Mouse (Mus musculus): ENCODE results near the gene Phf21b. TPM values are rescaled to one million over a fixed set of nuclear protein-coding genes. Genes with fewer than 3 reads are reported as not detected.

Gene Phf21b
- polyA plus RNA-seq, 1 experiment: 0.18 TPM

DNA sequence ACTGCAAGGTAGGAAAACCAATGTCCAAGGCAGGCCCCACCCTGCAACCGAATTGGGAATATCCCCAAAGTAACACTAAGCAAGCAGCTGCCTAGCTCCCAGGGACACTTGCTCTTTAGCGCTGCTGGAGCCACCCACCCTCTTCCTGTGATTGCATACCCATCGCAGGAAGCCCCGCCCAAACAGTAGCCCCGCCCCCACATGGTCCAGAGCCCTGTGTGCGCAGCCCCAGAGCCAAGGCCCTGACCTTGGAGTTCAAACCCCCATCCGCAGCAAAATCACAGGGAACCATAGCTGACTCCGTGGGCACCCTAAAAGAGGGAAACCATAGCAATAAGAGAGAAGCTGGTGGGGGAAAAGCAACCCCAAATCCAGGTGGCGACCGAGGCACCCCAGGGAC is 89.2 kb downstream of the Phf21b start:
- H3K4me3 ChIP-seq: no peak overlapping the region
- H3ac ChIP-seq (ENCODE audit: control insufficient read depth, insufficient read length): no peak overlapping the region
- no peak overlapping the region for H3K4me2 ChIP-seq (ENCODE audit: low read depth)
- H3K36me3 ChIP-seq (ENCODE audit: control insufficient read depth, insufficient read depth): no peaks in the 10 kb centered on the region
- TF ChIP-seq CEBPB (IDR thresholded peaks at IDR 0.05; ENCODE audit: insufficient read depth, poor library complexity, severe bottlenecking) (no peak), MYOG (IDR thresholded peaks at IDR 0.05; ENCODE audit: control insufficient read depth in 1 of 3, insufficient read depth in 1 of 3, insufficient read length in 2 of 3, low read depth in 2 of 3) (no peak), POLR2A (IDR thresholded peaks at IDR 0.05; ENCODE audit: insufficient read length, low read depth) (no peak), USF1 (IDR thresholded peaks at IDR 0.05; ENCODE audit: low read depth) (no peak), MAX (IDR thresholded peaks at IDR 0.05; ENCODE audit: low read depth) (no peak), REST (IDR thresholded peaks at IDR 0.05; ENCODE audit: insufficient read depth, insufficient read length) (no peak), MYOD1 (IDR thresholded peaks at IDR 0.05; ENCODE audit: control insufficient read depth in 1 of 3, insufficient read length in 2 of 3, low read depth in 2 of 3) (no peak), SRF (IDR thresholded peaks at IDR 0.05; ENCODE audit: control insufficient read depth, insufficient read length, low read depth) (no peak), TCF12 (IDR thresholded peaks at IDR 0.05; ENCODE audit: insufficient read depth, poor library complexity, severe bottlenecking) (no peak), E2F4 (IDR thresholded peaks at IDR 0.05; ENCODE audit: insufficient read depth) (no peak), TCF3 (IDR thresholded peaks at IDR 0.05; ENCODE audit: insufficient read length, low read depth) (no peak), POLR2AphosphoS2 (IDR thresholded peaks at IDR 0.05; ENCODE audit: insufficient read length, low read depth) (no peak)
- no peaks in the 10 kb centered on the region for H3K79me2 ChIP-seq (ENCODE audit: control insufficient read depth, insufficient read depth)
- H3K27me3 ChIP-seq (ENCODE audit: control insufficient read depth, insufficient read depth, insufficient read length): peaks cover 13% of the 10 kb centered on the region

DNA sequence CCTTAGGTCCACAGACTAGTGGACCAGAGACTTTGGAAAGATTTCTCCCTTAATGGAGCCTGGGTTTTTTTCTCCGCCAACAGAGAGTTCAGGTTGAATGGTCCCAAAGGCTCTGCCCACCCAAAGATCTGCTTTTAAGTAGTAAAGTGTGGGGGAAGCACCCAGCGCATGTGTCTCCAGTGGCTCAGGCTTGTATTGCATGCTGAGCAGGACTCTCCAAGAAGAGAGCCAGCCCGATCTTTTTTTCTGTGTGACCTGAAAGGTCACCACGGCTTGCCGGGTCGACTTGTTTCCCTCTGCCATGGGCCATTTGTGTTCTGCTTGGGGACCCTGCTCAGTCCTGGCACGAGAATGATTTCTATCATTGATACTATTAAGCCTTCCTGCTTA is 92.4 kb downstream of the Phf21b start:
- H3K79me2 ChIP-seq (ENCODE audit: control insufficient read depth, insufficient read depth): no peaks in the 10 kb centered on the region
- H3K36me3 ChIP-seq (ENCODE audit: control insufficient read depth, insufficient read depth): no peaks in the 10 kb centered on the region
- peaks cover 33% of the 10 kb centered on the region for H3K27me3 ChIP-seq (ENCODE audit: control insufficient read depth, insufficient read depth, insufficient read length)
- no peak overlapping the region for H3K4me2 ChIP-seq (ENCODE audit: low read depth)
- TF ChIP-seq POLR2A (IDR thresholded peaks at IDR 0.05; ENCODE audit: insufficient read length, low read depth) (no peak), USF1 (IDR thresholded peaks at IDR 0.05; ENCODE audit: low read depth) (no peak)
- H3ac ChIP-seq (ENCODE audit: control insufficient read depth, insufficient read length): no peak overlapping the region
- no peak overlapping the region for H3K4me3 ChIP-seq

DNA sequence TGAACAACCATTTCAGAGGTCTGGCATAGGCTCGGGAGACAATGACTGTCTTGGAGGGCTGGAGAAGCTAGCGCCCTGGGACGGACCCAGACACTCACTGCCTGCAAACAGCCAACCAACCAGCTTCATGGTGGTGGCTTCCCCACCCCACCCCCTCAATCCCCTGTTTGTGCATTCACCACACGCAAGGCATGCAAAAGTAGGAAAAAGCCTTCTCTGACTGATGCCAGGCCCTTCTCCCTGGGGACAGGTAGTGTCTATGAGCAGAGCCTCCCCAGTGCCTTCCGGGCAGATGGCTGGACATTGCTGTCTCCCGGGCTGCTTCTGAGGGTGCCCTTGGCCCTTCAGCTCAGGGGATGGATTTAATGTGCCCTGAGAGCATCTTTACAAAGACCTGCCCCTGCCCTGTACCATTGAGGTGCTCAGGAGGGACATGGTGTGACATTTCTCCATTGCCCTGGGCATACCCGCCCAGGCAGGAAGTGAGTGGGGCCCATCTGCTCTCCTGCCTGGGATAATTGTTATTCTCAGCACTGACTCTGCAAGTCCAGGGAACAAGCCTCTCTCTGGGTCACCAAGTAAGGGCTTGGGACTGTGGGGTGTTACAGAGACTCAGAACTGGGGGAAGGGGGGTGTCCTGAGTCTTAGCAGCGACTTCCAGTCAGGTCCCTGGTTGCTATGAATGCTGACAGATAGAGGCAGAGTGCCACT is 93.0 kb downstream of the Phf21b start:
- TF ChIP-seq TCF3 (IDR thresholded peaks at IDR 0.05; ENCODE audit: insufficient read length, low read depth): no peak
- TF ChIP-seq CEBPB (IDR thresholded peaks at IDR 0.05; ENCODE audit: insufficient read depth, poor library complexity, severe bottlenecking): no peak
- TF ChIP-seq E2F4 (IDR thresholded peaks at IDR 0.05; ENCODE audit: insufficient read depth): no peak
- Histone ChIP-seq H3K27me3 (ENCODE audit: control insufficient read depth, insufficient read depth, insufficient read length) (peaks cover 33% of the 10 kb centered on the region), H3ac (ENCODE audit: control insufficient read depth, insufficient read length) (no peak overlapping the region), H3K36me3 (ENCODE audit: control insufficient read depth, insufficient read depth) (no peaks in the 10 kb centered on the region), H3K79me2 (ENCODE audit: control insufficient read depth, insufficient read depth) (no peaks in the 10 kb centered on the region), H3K4me2 (ENCODE audit: low read depth) (no peak overlapping the region), H3K4me3 (no peak overlapping the region)

DNA sequence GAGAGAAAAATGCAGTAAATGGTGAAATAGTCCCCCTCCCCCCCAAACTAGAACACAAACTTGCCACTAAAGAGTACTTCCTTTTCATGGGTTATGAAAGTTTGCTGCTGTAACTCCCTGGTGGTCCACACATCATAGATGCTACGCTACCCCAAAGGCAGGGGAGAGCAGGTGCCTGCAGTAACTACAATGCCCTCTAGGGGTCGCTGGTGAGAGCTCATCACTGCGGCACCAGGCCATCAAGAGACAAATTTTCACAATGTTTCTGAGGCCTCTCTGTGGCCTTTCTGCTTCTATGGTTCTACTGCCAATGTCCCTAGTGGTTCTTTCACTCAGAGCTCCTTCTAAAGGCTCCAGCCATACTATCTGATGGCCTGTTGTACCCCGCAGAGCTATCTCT is 97.4 kb downstream of the Phf21b start:
- Histone ChIP-seq H3K4me3 (no peak overlapping the region), H3K79me2 (ENCODE audit: control insufficient read depth, insufficient read depth) (no peaks in the 10 kb centered on the region), H3K36me3 (ENCODE audit: control insufficient read depth, insufficient read depth) (no peaks in the 10 kb centered on the region), H3K27me3 (ENCODE audit: control insufficient read depth, insufficient read depth, insufficient read length) (peaks cover 40% of the 10 kb centered on the region), H3K4me2 (ENCODE audit: low read depth) (no peak overlapping the region), H3ac (ENCODE audit: control insufficient read depth, insufficient read length) (no peak overlapping the region)
- no peak for TF ChIP-seq USF1 (IDR thresholded peaks at IDR 0.05; ENCODE audit: low read depth)
- TF ChIP-seq TCF3 (IDR thresholded peaks at IDR 0.05; ENCODE audit: insufficient read length, low read depth): no peak
- no peak for TF ChIP-seq MAX (IDR thresholded peaks at IDR 0.05; ENCODE audit: low read depth)
- TF ChIP-seq E2F4 (IDR thresholded peaks at IDR 0.05; ENCODE audit: insufficient read depth): no peak
- no peak for TF ChIP-seq POLR2A (IDR thresholded peaks at IDR 0.05; ENCODE audit: insufficient read length, low read depth)
- TF ChIP-seq TCF12 (IDR thresholded peaks at IDR 0.05; ENCODE audit: insufficient read depth, poor library complexity, severe bottlenecking): no peak
- TF ChIP-seq SRF (IDR thresholded peaks at IDR 0.05; ENCODE audit: control insufficient read depth, insufficient read length, low read depth): no peak
- no peak for TF ChIP-seq MYOD1 (IDR thresholded peaks at IDR 0.05; ENCODE audit: control insufficient read depth in 1 of 3, insufficient read length in 2 of 3, low read depth in 2 of 3)
- no peak for TF ChIP-seq MYOG (IDR thresholded peaks at IDR 0.05; ENCODE audit: control insufficient read depth in 1 of 3, insufficient read depth in 1 of 3, insufficient read length in 2 of 3, low read depth in 2 of 3)
- TF ChIP-seq REST (IDR thresholded peaks at IDR 0.05; ENCODE audit: insufficient read depth, insufficient read length): no peak
- no peak for TF ChIP-seq POLR2AphosphoS2 (IDR thresholded peaks at IDR 0.05; ENCODE audit: insufficient read length, low read depth)
- no peak for TF ChIP-seq CEBPB (IDR thresholded peaks at IDR 0.05; ENCODE audit: insufficient read depth, poor library complexity, severe bottlenecking)

DNA sequence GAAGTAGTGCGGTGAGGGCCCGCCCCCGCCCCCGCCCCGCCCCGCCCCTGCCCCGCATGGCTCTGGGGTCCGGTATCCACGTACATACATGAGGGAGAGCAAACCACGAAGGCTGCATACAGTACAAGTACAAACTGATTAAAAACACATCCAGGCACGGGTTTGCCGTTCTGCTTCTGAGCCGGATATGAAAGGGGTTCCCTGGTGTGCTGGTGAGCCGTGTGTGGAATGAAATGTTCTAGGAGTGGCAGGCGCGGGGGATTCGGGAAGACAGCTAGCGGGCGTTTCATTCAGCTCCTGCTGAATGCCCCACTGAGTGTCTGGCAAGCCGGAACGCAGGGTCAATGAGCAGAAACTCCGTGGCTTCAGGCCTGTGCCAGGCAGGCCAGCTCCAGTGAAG is 99.4 kb downstream of the Phf21b start:
- no peaks in the 10 kb centered on the region for H3K36me3 ChIP-seq (ENCODE audit: control insufficient read depth, insufficient read depth)
- H3K4me2 ChIP-seq (ENCODE audit: low read depth): no peak overlapping the region
- H3K27me3 ChIP-seq (ENCODE audit: control insufficient read depth, insufficient read depth, insufficient read length): peaks cover 32% of the 10 kb centered on the region
- TF ChIP-seq E2F4 (IDR thresholded peaks at IDR 0.05; ENCODE audit: insufficient read depth) (no peak), MYOG (IDR thresholded peaks at IDR 0.05; ENCODE audit: control insufficient read depth in 1 of 3, insufficient read depth in 1 of 3, insufficient read length in 2 of 3, low read depth in 2 of 3) (no peak), CEBPB (IDR thresholded peaks at IDR 0.05; ENCODE audit: insufficient read depth, poor library complexity, severe bottlenecking) (no peak), USF1 (IDR thresholded peaks at IDR 0.05; ENCODE audit: low read depth) (no peak), MAX (IDR thresholded peaks at IDR 0.05; ENCODE audit: low read depth) (no peak), SRF (IDR thresholded peaks at IDR 0.05; ENCODE audit: control insufficient read depth, insufficient read length, low read depth) (no peak), TCF12 (IDR thresholded peaks at IDR 0.05; ENCODE audit: insufficient read depth, poor library complexity, severe bottlenecking) (no peak), POLR2A (IDR thresholded peaks at IDR 0.05; ENCODE audit: insufficient read length, low read depth) (no peak), POLR2AphosphoS2 (IDR thresholded peaks at IDR 0.05; ENCODE audit: insufficient read length, low read depth) (no peak), MYOD1 (IDR thresholded peaks at IDR 0.05; ENCODE audit: control insufficient read depth in 1 of 3, insufficient read length in 2 of 3, low read depth in 2 of 3) (no peak), REST (IDR thresholded peaks at IDR 0.05; ENCODE audit: insufficient read depth, insufficient read length) (no peak), TCF3 (IDR thresholded peaks at IDR 0.05; ENCODE audit: insufficient read length, low read depth) (no peak)
- H3K79me2 ChIP-seq (ENCODE audit: control insufficient read depth, insufficient read depth): no peaks in the 10 kb centered on the region
- no peak overlapping the region for H3K4me3 ChIP-seq
- no peak overlapping the region for H3ac ChIP-seq (ENCODE audit: control insufficient read depth, insufficient read length)
